Mouse (Mus musculus) MN1 (cell line): Measurements from ENCODE around the gene Lrrc75b.

Source experiments
- DNase-seq: peaks from one replicate; pipeline ENCODE4 v3.0.0-alpha.2; 2016; ENCODE audit warnings: low spot score

Lrrc75b gene

DNA sequence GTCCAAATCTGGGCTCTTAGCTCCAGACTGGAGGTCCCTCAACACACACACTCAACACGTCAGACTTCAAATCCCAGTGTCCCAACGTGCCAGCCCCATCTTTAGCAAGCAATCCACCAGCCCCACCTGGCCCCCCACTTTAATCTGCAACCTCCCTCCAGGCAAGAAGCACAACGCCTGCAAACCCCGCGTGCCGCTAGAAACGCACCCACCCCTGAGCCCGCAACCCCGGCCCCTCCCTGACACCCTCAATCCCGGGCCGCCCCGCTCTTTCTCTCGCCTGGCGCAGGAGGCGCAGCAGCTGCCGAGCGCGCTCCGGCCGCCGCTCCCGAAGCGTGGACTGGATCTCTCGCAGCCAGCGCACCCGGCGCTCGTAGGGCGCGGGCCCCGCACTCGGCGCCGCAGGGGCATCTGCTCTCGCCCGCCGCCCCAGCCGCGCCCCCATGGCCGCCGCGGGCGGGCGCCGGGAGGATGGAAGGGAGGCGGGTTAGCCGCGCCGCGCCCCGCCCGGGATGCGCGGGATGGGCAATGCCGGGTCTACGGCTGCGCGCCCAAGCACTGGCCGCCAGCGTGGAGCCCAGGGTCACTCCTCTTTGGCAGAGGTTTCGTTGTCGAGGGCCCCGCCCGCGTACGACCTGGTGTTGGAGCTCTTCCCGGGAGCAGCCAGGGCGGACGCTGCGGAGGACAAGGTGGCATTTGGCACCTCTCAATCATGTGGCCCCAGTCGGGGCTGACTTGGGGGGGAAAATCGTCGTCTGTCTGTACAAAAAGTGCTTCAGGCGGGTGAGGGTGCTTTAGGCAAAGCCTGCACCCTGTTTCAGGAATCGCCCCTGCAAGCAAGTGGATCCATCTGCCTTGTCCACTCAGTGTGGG is at the start of gene Lrrc75b:
TSS of gene Lrrc75b (minus strand) at position 655 of the 873 bp plus-strand sequence.
- DNase-seq: peak; percentile 73

GRCm38 (mm10) chr10:75608975-75609374 is 48.8 kb upstream of the Lrrc75b start:
- DNase-seq: no peak

- DNase-seq: no peak
Measured at GRCm38 (mm10) chr10:75607253-75607652, 47.1 kb upstream of the Lrrc75b start.

DNA sequence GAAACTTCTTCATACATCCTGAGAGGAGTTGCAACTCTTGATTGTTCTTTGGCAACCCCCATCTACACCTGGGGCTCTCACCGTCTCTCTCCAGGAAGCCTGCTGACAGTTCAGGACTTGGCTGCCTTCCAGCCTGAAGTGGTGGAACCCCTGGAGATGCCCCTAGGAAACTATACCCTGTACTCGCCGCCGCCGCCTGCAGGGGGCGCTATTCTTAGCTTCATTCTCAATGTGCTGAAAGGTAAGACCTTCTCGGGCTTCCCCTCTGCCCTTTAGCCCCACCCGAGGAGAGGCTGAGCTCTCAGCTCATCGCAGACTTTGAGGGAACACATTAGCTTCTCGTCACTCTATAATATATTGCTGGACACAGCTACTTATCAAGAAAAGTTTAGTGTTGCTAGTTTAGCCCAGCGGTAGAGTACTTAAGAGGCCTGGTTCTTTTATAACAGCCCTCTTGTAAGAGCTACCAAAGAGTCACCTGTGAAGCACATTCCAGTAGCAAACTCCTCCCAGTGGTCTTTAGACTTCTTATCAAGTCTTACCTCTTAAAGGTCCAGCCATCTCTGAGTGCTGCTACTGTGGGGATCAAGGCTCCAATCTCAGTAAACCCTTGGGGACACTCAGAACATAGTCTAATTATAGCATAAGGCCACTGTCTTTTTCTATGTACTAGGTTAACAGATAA is 45.2 kb upstream of the Lrrc75b start:
- no peak for DNase-seq

DNA sequence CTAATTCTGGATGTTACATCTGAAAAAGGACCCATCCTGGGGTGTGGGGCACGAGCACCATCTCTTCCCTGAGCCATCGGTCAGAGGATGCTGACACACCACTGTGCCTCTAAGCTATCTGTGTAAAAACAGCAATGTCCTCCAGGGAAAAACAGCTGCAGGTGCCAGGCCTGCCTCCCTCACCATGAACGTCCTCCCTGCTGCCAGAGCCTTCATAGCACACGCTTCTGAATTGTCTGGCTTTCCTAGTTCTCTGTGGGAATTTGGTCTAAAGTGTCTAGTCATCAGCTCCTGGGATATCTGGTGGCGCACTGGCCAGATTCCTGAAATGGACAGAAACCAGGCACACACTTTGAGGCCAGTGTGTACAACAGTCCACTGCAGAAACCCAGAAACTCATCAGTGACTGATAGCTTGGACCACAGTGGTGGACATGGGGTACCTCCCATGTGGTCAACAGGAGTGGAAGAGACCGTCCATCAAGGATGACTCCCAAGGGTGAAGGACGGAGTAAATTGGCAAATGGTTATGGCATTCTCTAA is 40.1 kb upstream of the Lrrc75b start:
- peak; percentile 68 for DNase-seq

DNA sequence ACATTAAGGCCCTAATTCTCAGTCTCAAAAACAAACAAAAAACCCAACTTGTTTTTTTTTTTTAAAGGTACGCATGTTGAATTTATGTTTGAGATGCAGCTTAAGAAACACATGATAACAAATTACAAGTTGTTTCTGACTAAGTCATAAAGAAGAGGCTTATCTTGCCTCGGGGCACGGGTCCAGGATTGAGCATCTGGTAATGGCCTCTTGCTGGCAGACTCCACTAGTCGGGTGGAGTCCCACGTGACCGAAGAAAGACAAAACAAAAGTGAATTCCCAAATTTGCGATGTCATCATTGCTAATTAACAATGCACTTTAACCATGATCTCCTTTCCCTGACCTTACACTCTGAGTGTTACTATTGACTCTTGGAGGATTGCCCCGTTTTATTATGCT is 35.9 kb upstream of the Lrrc75b start:
- DNase-seq: peak; percentile 75

GRCm38 (mm10) chr10:75592585-75592984 is 32.5 kb upstream of the Lrrc75b start:
- peak; percentile 25 for DNase-seq

- DNase-seq: no peak
Measured at GRCm38 (mm10) chr10:75591211-75591894, 31.2 kb upstream of the Lrrc75b start.

GRCm38 (mm10) chr10:75589651-75590050 is 29.5 kb upstream of the Lrrc75b start:
- peak; percentile 51 for DNase-seq

DNA sequence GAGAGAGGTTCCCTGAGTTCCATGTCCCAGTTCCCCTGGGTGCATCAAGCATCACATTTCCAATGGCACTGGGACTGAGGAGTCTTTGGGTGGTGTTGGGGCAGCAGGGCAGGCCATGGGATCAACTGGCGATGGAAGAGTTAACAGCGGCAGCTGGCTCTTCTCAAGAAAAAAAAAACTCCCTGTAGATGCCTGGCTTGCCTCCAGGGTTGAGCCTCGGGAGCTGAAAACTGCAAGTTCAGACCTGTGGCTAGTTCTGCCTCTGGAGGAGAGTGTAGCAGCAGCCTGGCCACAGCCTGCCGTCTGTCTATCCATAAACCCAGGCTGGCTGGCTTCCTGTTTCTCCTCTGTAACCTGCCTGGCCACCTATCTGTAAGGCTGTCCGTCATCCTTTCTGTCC is 29.0 kb upstream of the Lrrc75b start, which contains the start of gene Ggt5:
TSS of gene Ggt5 (plus strand) at position 212 of the 400 bp plus-strand sequence.
- peak; percentile 83 for DNase-seq

DNA sequence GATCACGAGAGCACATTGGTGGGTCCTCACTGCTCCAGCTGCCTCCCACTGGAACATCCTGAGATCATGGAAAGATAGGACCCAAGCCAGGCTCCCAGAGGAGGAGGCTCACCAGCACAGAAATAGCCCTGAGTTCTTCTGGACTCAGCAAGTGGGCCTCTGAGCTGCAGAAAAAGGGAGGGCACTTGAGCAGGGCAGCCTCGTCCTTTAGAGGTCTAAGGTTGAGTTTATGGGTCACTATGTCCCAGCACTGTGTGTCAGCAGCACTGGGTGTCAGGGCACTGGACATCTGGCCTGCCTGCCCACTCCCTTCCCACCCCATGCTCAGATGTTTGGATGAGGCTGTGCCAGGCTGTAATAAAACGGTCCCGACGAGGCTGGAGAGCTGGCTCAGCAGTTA is 28.2 kb upstream of the Lrrc75b start:
- DNase-seq: peak; percentile 61

- peak; percentile 28 for DNase-seq
Measured at GRCm38 (mm10) chr10:75587781-75588180, 27.7 kb upstream of the Lrrc75b start.

- DNase-seq: no peak
Measured at GRCm38 (mm10) chr10:75586553-75586879, 26.4 kb upstream of the Lrrc75b start.

DNA sequence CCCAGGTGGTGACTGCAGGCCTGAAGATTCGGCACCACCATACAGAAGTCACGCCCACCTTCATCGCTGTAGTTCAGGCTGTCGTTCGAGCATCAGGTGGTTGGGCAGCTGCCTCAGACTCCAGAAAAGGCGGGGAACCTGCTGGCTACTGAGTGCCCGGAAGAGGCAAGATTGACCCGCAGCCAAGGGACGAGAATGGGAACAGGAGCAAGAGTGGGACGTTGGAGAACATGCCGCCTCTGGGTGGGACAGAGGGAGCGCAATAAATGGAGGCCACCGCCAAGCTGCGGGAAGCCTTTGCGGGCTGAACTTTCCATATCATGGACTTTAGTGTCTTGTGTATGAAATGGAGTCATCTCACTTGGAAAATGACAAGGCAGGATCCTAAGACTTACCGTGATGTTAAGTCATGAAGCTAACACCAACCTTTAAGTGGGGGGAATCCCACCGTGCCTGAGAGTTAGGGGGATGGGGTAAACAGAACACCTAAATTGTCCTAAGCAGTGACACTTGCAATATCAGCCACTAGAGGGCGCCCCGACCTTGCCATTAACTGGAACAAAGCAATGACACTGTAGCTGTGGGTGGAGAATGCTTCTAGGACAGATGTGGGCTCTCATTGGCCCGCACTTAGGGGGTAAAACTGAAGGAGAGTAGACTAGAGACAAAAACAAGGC is 25.9 kb upstream of the Lrrc75b start:
- peak; percentile 85 for DNase-seq

DNA sequence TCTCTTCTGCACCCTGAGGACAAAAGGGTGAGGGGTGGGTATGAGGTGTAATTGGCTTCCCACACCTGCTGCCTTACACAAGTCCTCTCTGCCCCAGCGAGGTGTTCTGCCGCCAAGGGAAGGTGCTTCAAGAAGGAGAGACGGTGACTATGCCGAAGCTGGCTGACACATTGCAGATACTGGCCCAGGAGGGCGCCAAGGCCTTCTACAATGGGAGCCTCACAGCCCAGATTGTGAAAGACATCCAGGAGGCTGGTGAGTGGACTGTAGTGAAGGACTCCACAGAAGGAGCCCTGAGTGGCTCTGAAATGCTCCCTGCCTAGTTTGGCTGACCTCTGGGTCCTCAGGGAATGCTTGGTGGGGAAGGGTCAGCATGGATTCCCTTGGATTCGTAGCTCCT is 19.0 kb upstream of the Lrrc75b start:
- DNase-seq: no peak

DNA sequence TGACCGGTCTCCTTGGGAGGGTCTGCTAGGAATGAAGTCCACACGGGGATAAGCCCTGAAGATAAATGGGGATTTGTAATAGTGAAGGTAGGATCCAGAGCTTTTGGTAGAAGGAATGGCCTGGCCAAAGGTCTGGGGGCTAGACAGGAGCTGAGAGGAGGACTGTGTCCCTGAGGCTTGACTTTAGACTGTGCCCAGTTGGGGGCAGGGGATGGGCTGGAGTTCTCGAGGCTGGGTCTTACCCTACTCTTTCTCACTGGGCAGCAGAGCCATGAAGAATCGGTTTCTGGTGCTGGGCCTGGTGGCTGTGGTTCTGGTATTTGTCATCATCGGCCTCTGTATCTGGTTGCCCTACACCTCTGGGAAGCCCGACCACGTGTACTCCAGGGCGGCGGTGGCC is 13.8 kb upstream of the Lrrc75b start:
- no peak for DNase-seq

DNA sequence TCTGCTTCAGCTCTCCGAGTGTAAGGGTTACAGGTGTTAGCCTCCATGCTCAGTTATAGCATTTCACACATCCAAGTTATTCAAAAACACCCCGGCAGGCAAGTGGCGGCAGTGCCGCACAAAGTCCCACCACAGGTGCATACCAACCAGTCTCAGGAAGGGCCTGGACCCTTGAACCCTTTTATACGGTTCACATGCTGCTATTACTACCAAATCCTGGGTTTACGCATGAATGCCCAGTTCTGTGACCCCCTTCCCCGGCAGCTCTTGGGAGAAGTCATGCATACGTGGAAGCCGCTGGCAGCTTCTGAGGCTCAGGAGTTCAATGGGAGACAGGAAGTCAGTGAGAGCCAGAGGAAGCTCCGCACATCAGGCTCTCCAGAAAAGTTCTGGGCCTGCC is 13.1 kb upstream of the Lrrc75b start:
- DNase-seq: no peak

- DNase-seq: no peak
Measured at GRCm38 (mm10) chr10:75571937-75572336, 11.8 kb upstream of the Lrrc75b start.

- DNase-seq: no peak
Measured at GRCm38 (mm10) chr10:75570981-75571657, 11.0 kb upstream of the Lrrc75b start.

GRCm38 (mm10) chr10:75568851-75569250 is 8.7 kb upstream of the Lrrc75b start:
- DNase-seq: no peak

- no peak for DNase-seq
Measured at GRCm38 (mm10) chr10:75568441-75568840, 8.3 kb upstream of the Lrrc75b start.
